Mouse (Mus musculus) E14TG2a.4 (cell line): Measurements from ENCODE around the gene Nat8f2.

Experiments
- H3K27me3 ChIP-seq: 2 replicates; pipeline ENCODE4 v1.6.1; 2014; ENCODE audit warnings: low read length, control low read depth; ENCODE audit not compliant: insufficient read depth
- H3K36me3 ChIP-seq: 2 replicates; pipeline ENCODE4 v1.6.1; 2014; ENCODE audit warnings: low read length, control low read depth; ENCODE audit not compliant: insufficient read depth
- H3K4me1 ChIP-seq: replicated peaks from 2 replicates; pipeline ENCODE4 v1.6.1; 2014; ENCODE audit warnings: low read depth, low read length, control low read depth
- H3K4me3 ChIP-seq: replicated peaks from 2 replicates; pipeline ENCODE4 v1.5.1; 2014; ENCODE audit warnings: mild to moderate bottlenecking, low read length
- H3K9me3 ChIP-seq: 2 replicates; pipeline ENCODE4 v1.6.1; 2014; ENCODE audit warnings: low read length, control low read depth
- CTCF ChIP-seq: conservative IDR thresholded peaks from 2 replicates; pipeline ENCODE4 v1.5.1; 2014; ENCODE audit warnings: low read length
- NANOG ChIP-seq: IDR thresholded peaks from 2 replicates; pipeline ENCODE4 v1.6.1; 2014; ENCODE audit warnings: borderline replicate concordance, low read length, mixed read lengths
- POU5F1 ChIP-seq: IDR thresholded peaks from 2 replicates; pipeline ENCODE4 v1.6.1; 2014; ENCODE audit warnings: low read length, borderline replicate concordance

The Nat8f2 gene

GRCm38 (mm10) chr6:85863840-85864239 lies 5.1 kb downstream of the Nat8f2 start:
- H3K4me1 ChIP-seq: peaks cover 8% of the 10 kb centered on the region; the same call in 1 of the 2 replicates
- no peak overlapping the region for H3K4me3 ChIP-seq
- H3K36me3 ChIP-seq: no peaks in the 10 kb centered on the region
- TF ChIP-seq CTCF (no peak), NANOG (no peak), POU5F1 (no peak)
- H3K27me3 ChIP-seq: 0 out of 2 replicates have a peak, but pooled peaks cover 6% of the 10 kb centered on the region
- H3K9me3 ChIP-seq: peaks cover 13% of the 10 kb centered on the region

- Histone ChIP-seq H3K27me3 (0 out of 2 replicates have a peak, but pooled peaks cover 6% of the 10 kb centered on the region), H3K4me3 (no peak overlapping the region), H3K4me1 (peaks cover 8% of the 10 kb centered on the region; the same call in 1 of the 2 replicates), H3K9me3 (peaks cover 5% of the 10 kb centered on the region), H3K36me3 (no peaks in the 10 kb centered on the region)
- TF ChIP-seq POU5F1: no peak
- no peak for TF ChIP-seq CTCF
- TF ChIP-seq NANOG: no peak
These were observed 5.8 kb downstream of the Nat8f2 start for GRCm38 (mm10) chr6:85863136-85863535.

GRCm38 (mm10) chr6:85862565-85862964 lies 6.4 kb downstream of the Nat8f2 start:
- TF ChIP-seq CTCF: no peak
- no peak for TF ChIP-seq NANOG
- TF ChIP-seq POU5F1: no peak
- Histone ChIP-seq H3K4me3 (no peak overlapping the region), H3K27me3 (0 out of 2 replicates have a peak, but pooled peaks cover 6% of the 10 kb centered on the region), H3K36me3 (no peaks in the 10 kb centered on the region), H3K4me1 (peaks cover 8% of the 10 kb centered on the region; the same call in 1 of the 2 replicates), H3K9me3 (no peaks in the 10 kb centered on the region)

DNA sequence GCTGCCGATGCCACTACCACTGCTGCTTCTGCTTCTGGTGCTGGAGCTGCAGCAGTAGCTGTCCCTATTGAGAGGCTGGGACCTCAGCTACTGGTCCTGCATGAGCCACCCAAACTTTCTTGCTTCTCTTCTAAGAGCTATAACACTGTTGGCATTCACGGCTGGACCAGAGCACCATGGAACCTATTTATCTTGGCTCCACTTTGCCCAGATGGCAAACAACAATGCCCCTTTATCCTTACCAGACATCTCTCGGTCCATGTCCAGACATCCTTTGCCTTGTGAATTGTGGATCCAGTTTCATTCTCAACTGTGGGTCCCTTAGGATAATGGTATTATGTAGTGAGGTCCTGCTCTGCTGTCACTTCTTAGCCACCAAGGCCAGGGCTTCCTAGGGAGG lies 7.7 kb downstream of the Nat8f2 start:
- TF ChIP-seq CTCF (no peak), NANOG (no peak), POU5F1 (no peak)
- Histone ChIP-seq H3K9me3 (no peaks in the 10 kb centered on the region), H3K4me1 (peaks cover 8% of the 10 kb centered on the region; the same call in 1 of the 2 replicates), H3K27me3 (0 out of 2 replicates have a peak, but pooled peaks cover 6% of the 10 kb centered on the region), H3K4me3 (no peak overlapping the region), H3K36me3 (no peaks in the 10 kb centered on the region)

DNA sequence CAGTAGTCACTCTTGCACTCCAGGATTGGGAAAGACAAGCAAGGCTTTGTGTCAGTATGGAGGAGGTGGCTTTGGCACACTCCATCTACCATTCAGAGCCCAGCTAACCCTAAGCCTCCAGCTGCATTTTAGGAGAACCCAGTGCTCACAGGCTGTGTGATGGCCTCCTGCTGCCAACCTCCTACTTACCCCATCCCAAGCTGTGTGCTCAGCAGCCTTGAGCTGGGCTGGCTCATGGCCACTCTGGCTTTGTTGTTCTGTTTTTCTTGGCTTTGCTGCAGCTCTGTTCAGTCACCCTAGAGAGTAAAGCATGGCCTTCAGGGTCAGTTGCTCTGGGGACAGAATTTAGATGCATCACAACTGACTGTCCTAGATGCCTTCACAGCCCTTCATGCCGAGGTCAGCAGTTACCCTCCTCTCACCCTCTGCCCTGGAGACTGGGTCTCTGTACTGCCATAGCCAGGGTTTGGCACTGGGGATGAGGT lies 12.7 kb downstream of the Nat8f2 start:
- Histone ChIP-seq H3K36me3 (no peaks in the 10 kb centered on the region), H3K9me3 (no peaks in the 10 kb centered on the region), H3K4me3 (no peak overlapping the region), H3K27me3 (0 out of 2 replicates have a peak, but pooled peaks cover 2% of the 10 kb centered on the region), H3K4me1 (no peaks in the 10 kb centered on the region; the same call in 1 of the 2 replicates)
- TF ChIP-seq POU5F1: no peak
- no peak for TF ChIP-seq NANOG
- TF ChIP-seq CTCF: no peak

- peaks cover 24% of the 10 kb centered on the region for H3K4me1 ChIP-seq
- no peaks in the 10 kb centered on the region for H3K36me3 ChIP-seq
- H3K4me3 ChIP-seq: no peak overlapping the region
- no peaks in the 10 kb centered on the region for H3K9me3 ChIP-seq
- H3K27me3 ChIP-seq: no peaks in the 10 kb centered on the region
- TF ChIP-seq CTCF (no peak), NANOG (no peak), POU5F1 (no peak)
These were observed 15.5 kb downstream of the Nat8f2 start for GRCm38 (mm10) chr6:85853481-85853880.

DNA sequence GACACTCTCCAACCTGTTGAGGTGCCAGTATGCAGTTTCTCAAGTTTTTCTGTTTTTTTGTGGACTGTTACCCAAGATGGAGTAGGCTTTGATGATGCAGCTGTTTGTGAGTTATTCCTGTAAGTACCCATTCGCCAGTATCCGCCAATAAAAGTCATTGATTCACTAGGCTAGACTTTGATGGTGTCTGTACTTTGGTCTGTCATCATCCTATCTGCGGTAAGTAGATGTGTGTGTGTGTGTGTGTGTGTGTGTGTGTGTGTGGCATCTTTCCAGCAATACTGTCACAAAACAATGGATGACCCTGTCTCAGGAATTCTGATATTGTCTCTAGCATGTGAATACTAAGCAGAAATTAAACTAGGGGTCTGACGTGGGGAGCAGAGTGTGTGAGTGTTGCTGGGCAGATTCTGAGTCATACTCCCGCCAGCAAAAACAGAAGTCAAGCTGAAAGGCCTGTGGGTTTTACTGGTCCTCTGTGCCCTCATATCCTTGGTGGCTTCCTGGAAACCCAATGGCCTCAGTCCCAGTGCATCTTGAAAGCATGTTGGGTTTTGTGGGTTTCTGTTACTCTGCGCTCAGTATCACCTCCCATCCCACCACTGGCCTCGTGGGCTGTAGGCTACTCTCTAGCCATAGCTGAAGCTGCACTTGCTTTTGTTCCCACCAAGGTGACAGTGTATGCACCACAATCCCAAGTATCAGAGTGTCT lies 17.7 kb downstream of the Nat8f2 start:
- TF ChIP-seq NANOG (no peak), POU5F1 (no peak), CTCF (no peak)
- Histone ChIP-seq H3K9me3 (no peaks in the 10 kb centered on the region), H3K4me3 (no peak overlapping the region), H3K27me3 (no peaks in the 10 kb centered on the region), H3K36me3 (no peaks in the 10 kb centered on the region), H3K4me1 (peaks cover 45% of the 10 kb centered on the region)

- H3K9me3 ChIP-seq: no peaks in the 10 kb centered on the region
- H3K36me3 ChIP-seq: no peaks in the 10 kb centered on the region
- no peaks in the 10 kb centered on the region for H3K27me3 ChIP-seq
- H3K4me3 ChIP-seq: no peak overlapping the region
- TF ChIP-seq NANOG (peak; percentile 61), CTCF (no peak), POU5F1 (no peak)
- H3K4me1 ChIP-seq: peaks cover 55% of the 10 kb centered on the region
These were observed 19.7 kb downstream of the Nat8f2 start for GRCm38 (mm10) chr6:85849240-85849639.

GRCm38 (mm10) chr6:85848140-85848539 lies 20.8 kb downstream of the Nat8f2 start:
- Histone ChIP-seq H3K4me1 (peaks cover 55% of the 10 kb centered on the region), H3K36me3 (no peaks in the 10 kb centered on the region), H3K9me3 (no peaks in the 10 kb centered on the region), H3K27me3 (no peaks in the 10 kb centered on the region), H3K4me3 (peak overlapping the region; percentile 41; the same call in 1 of the 2 replicates)
- TF ChIP-seq CTCF (no peak), NANOG (peak; percentile 32; the same call in 1 of the 2 replicates)
